Mouse (Mus musculus) heart, postnatal 4 days (tissue): ENCODE data around the gene Ciao2b. TPM values are rescaled to one million over a fixed set of nuclear protein-coding genes. Genes with fewer than 3 reads are reported as not detected.

Source experiments
- DNase-seq: peaks from one replicate; pipeline ENCODE4 v3.0.0; 2021
- total RNA-seq, 2 experiments: library from RNA; stranded (reverse); gene quantifications; 2 replicates each; pipeline ENCODE4 v1.2.3; 2021

The Ciao2b gene
- total RNA-seq, 2 experiments from 2014 or later, result 82.2 to 85.4 TPM

- DNase-seq, result peak; percentile 36
Measured at GRCm38 (mm10) chr8:104613119-104613518, 28.6 kb downstream of the Ciao2b start.

GRCm38 (mm10) chr8:104611613-104612012 lies 30.2 kb downstream of the Ciao2b start:
- DNase-seq, result peak; percentile 17

- DNase-seq, result peak; percentile 90
Measured at GRCm38 (mm10) chr8:104610185-104610766, 31.5 kb downstream of the Ciao2b start.

- DNase-seq, result peak; percentile 79
Measured at GRCm38 (mm10) chr8:104609222-104609621, 32.5 kb downstream of the Ciao2b start.

GRCm38 (mm10) chr8:104607944-104608343 lies 33.8 kb downstream of the Ciao2b start:
- DNase-seq, result peak; percentile 86

GRCm38 (mm10) chr8:104606329-104606728 lies 35.4 kb downstream of the Ciao2b start:
- peak; percentile 85 for DNase-seq

GRCm38 (mm10) chr8:104603245-104603593 lies 38.5 kb downstream of the Ciao2b start:
- no peak for DNase-seq

GRCm38 (mm10) chr8:104602468-104603244 lies 39.1 kb downstream of the Ciao2b start:
- DNase-seq, result peak; percentile 93

- peak; percentile 23 for DNase-seq
Measured at GRCm38 (mm10) chr8:104601941-104602371, 39.8 kb downstream of the Ciao2b start.

GRCm38 (mm10) chr8:104601386-104601785 lies 40.4 kb downstream of the Ciao2b start:
- DNase-seq, result no peak

GRCm38 (mm10) chr8:104598496-104598895 lies 43.3 kb downstream of the Ciao2b start:
- DNase-seq, result no peak

- no peak for DNase-seq
Measured at GRCm38 (mm10) chr8:104597656-104598055, 44.1 kb downstream of the Ciao2b start.

- DNase-seq, result no peak
Measured at GRCm38 (mm10) chr8:104595773-104596536, 45.8 kb downstream of the Ciao2b start.

GRCm38 (mm10) chr8:104594611-104595362 lies 47.0 kb downstream of the Ciao2b start:
- no peak for DNase-seq

- DNase-seq, result no peak
Measured at GRCm38 (mm10) chr8:104593536-104594325, 48.0 kb downstream of the Ciao2b start.

- no peak for DNase-seq
Measured at GRCm38 (mm10) chr8:104592566-104592965, 49.2 kb downstream of the Ciao2b start.

- DNase-seq, result no peak
Measured at GRCm38 (mm10) chr8:104591856-104592255, 49.9 kb downstream of the Ciao2b start.

GRCm38 (mm10) chr8:104591133-104591834 lies 50.5 kb downstream of the Ciao2b start, which contains the start of gene Pdp2:
Gene Pdp2, plus strand, starts transcription at chr8:104591451.
- DNase-seq, result peak; percentile 92

- no peak for DNase-seq
Measured at GRCm38 (mm10) chr8:104590284-104590683, 51.5 kb downstream of the Ciao2b start.
